Mouse (Mus musculus): ENCODE results near the gene F830045P16Rik. TPM values are rescaled to one million over a fixed set of nuclear protein-coding genes. Genes with fewer than 3 reads are reported as not detected.

The F830045P16Rik gene
- polyA plus RNA-seq, 1 experiment from 2014 or later, result not detected

DNA sequence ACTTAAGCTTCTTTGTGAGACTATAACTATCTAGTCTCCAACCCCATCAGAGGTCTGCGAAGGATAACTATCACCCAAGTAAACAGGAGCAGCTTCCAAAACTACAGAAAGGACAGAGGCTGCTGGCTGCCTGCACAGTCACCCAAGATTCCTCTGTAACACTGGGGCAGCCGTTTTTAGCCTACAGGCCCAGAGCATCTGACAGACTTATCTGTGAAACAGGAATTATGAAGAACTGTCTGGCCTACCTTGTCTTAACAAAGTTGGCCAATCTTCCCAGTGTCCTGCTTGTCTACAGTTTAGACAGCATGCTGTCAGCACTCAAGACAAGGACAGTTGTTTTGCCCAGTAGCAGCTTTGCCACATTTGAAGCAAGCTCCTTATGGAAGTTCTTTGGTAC is 4.5 kb downstream of the F830045P16Rik start:
- Histone ChIP-seq H3K4me2 (ENCODE audit: low read length) (no peak overlapping the region), H3K27me3 (ENCODE audit: control insufficient read depth, insufficient read depth, low read length) (no peaks in the 10 kb centered on the region), H3K9ac (ENCODE audit: low read length) (no peak overlapping the region), H3K9me3 (ENCODE audit: control insufficient read depth, low read length) (no peaks in the 10 kb centered on the region), H3K27ac (replicated peaks in 1 of 2; ENCODE audit: control insufficient read depth in 1 of 2, insufficient read depth in 1 of 2, low read depth in 2 of 2, low read length in 2 of 2) (no peak overlapping the region), H3K4me3 (ENCODE audit: control insufficient read depth in 1 of 2, insufficient read depth in 1 of 2, low read depth in 1 of 2, low read length in 2 of 2) (no peak overlapping the region), H3K36me3 (ENCODE audit: control insufficient read depth, insufficient read depth, low read length) (no peaks in the 10 kb centered on the region), H3K4me1 (ENCODE audit: control insufficient read depth in 2 of 2, insufficient read depth in 2 of 2, low read length in 2 of 2) (peaks cover 11 to 13% of the 10 kb centered on the region in 2 experiments)
- 36% methylated on average over 2 of the region's 2 CpGs for WGBS
- no peak for ATAC-seq (ENCODE audit: insufficient number of reproducible peaks, insufficient read depth, low FRiP score, low read depth)

DNA sequence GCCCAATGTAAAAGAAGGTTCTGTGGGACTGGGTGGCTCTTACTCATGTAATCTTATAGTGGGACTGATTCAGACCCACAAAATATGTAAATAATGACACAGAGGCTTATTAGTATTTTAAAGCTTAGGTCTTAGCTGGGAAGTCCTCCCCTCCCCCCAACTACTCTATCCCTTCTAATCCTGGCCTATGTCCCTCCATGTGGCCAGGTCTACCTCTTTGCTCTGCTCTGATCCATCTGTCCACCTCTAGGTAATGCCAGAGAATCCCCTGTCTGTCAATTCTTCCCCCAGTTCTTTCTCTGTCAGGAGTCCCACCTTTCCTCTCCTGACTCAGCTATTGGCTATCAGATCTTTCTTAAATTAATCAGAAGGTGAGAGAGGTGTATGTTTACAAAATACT is 5.3 kb downstream of the F830045P16Rik start:
- Histone ChIP-seq H3K9me3 (ENCODE audit: control insufficient read depth, low read length) (no peaks in the 10 kb centered on the region), H3K27ac (replicated peaks in 1 of 2; ENCODE audit: control insufficient read depth in 1 of 2, insufficient read depth in 1 of 2, low read depth in 2 of 2, low read length in 2 of 2) (no peak overlapping the region)

DNA sequence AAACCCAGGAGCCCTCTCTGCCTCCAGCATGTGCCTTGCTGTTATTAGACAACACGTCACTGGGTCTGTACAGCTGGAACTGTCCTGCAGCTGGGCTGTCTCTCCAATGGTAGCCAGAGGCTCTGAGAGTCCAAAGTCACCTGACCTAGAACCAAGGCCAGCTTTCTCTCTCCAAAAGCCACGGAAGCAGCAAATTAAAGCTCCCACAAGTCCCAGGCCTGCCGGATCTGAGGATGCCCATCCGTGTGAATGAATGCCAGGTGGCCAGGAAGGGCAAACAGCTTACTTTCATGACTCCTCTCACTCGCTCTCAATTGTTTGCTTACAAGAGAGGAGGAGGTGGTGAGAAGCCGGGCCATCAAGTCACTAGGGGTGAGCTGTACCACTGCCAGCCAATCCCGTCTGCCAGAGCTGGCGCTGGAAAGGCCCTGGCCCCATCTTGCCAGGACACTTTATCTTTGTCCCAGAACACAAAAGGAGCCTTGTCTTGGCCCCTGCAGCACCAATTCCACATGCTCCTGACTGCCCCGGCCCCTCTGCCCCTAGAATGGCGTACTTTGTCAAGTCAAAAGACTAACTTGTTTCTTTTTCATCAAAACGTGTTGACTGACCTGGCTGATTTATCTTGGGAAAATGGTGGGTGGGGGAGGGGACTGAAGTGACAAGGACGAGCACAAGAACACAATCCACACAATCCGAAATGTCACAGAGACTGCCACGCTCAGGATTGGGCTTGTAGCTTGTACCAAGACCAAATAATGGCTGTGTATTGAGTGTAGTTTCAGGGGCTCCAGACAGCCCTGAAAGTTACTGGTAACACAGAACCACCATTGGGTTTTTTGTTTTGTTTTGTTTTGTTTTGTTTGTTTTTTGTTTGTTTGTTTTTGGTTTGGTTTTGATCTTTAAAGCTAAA is 6.8 kb downstream of the F830045P16Rik start:
- Histone ChIP-seq H3K27ac (replicated peaks in 1 of 2; ENCODE audit: control insufficient read depth in 1 of 2, insufficient read depth in 1 of 2, low read depth in 2 of 2, low read length in 2 of 2) (no peak overlapping the region), H3K9ac (ENCODE audit: low read length) (no peak overlapping the region), H3K4me2 (ENCODE audit: low read length) (peak overlapping the region; percentile 14), H3K4me3 (ENCODE audit: control insufficient read depth in 1 of 2, insufficient read depth in 1 of 2, low read depth in 1 of 2, low read length in 2 of 2) (no peak overlapping the region), H3K9me3 (ENCODE audit: control insufficient read depth, low read length) (no peaks in the 10 kb centered on the region), H3K27me3 (ENCODE audit: control insufficient read depth, insufficient read depth, low read length) (no peaks in the 10 kb centered on the region), H3K4me1 (ENCODE audit: control insufficient read depth in 2 of 2, insufficient read depth in 2 of 2, low read length in 2 of 2) (peaks cover 7 to 13% of the 10 kb centered on the region in 2 experiments), H3K36me3 (ENCODE audit: control insufficient read depth, insufficient read depth, low read length) (no peaks in the 10 kb centered on the region)
- 40% methylated on average over 14 of the region's 14 CpGs for WGBS
- no peak for ATAC-seq (ENCODE audit: insufficient number of reproducible peaks, insufficient read depth, low FRiP score, low read depth)

More for the DNA sequence above, 5.3 kb downstream of the F830045P16Rik start:
- Histone ChIP-seq H3K36me3 (ENCODE audit: control insufficient read depth, insufficient read depth, low read length) (no peaks in the 10 kb centered on the region), H3K4me3 (ENCODE audit: control insufficient read depth in 1 of 2, insufficient read depth in 1 of 2, low read depth in 1 of 2, low read length in 2 of 2) (no peak overlapping the region), H3K4me2 (ENCODE audit: low read length) (no peak overlapping the region), H3K4me1 (ENCODE audit: control insufficient read depth in 2 of 2, insufficient read depth in 2 of 2, low read length in 2 of 2) (peaks cover 11 to 13% of the 10 kb centered on the region in 2 experiments), H3K9ac (ENCODE audit: low read length) (no peak overlapping the region), H3K27me3 (ENCODE audit: control insufficient read depth, insufficient read depth, low read length) (no peaks in the 10 kb centered on the region)
- no peak for ATAC-seq (ENCODE audit: insufficient number of reproducible peaks, insufficient read depth, low FRiP score, low read depth)

DNA sequence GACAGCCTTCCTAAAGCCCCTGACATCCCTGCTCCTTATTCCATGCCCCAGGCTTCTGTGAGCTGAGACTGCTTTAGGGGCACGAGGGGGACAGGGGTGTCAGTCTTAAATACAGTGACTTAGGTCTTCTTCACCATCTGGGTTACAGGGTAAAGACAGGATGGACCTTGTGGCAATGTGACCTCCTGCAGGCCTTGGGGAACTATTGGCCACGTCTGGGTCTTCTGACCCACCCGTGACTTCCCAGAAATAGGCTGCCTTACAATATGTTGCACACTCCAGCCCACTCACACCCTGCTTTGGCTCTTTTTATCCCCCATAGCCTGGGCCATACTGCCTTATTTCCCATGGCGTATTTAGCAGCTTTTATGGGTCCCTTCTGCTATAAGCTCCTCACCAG is 8.5 kb downstream of the F830045P16Rik start:
- Histone ChIP-seq H3K36me3 (ENCODE audit: control insufficient read depth, insufficient read depth, low read length) (no peaks in the 10 kb centered on the region), H3K4me2 (ENCODE audit: low read length) (no peak overlapping the region), H3K4me3 (ENCODE audit: control insufficient read depth in 1 of 2, insufficient read depth in 1 of 2, low read depth in 1 of 2, low read length in 2 of 2) (no peak overlapping the region), H3K27me3 (ENCODE audit: control insufficient read depth, insufficient read depth, low read length) (no peaks in the 10 kb centered on the region), H3K4me1 (ENCODE audit: control insufficient read depth in 2 of 2, insufficient read depth in 2 of 2, low read length in 2 of 2) (peaks cover 7 to 13% of the 10 kb centered on the region in 2 experiments), H3K9me3 (ENCODE audit: control insufficient read depth, low read length) (no peaks in the 10 kb centered on the region), H3K9ac (ENCODE audit: low read length) (no peak overlapping the region), H3K27ac (replicated peaks in 1 of 2; ENCODE audit: control insufficient read depth in 1 of 2, insufficient read depth in 1 of 2, low read depth in 2 of 2, low read length in 2 of 2) (no peak overlapping the region)
- WGBS, result 83% methylated on average over 4 of the region's 4 CpGs
- ATAC-seq (ENCODE audit: insufficient number of reproducible peaks, insufficient read depth, low FRiP score, low read depth), result no peak

DNA sequence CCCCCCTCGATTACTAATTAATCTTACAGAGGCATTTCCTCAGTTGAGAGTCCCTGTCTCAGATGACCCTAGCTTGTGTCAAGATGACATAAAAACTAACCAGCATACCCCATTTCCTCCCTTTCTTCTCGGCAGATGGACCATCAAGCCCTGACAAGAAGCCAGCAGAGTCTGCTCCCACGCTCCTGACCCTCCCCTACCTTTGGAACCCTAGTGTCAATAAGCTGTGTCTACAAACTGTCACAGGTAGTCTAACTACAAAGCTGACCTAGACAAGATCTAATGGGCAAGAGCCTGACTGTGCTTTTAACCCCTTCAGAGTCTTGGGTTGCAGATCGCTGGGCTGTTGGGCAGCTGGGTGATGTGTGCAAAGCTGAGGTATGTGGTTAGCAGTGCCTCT is 10.1 kb downstream of the F830045P16Rik start:
- no peak overlapping the region for H3K9ac ChIP-seq (ENCODE audit: low read length)
- no peak for ATAC-seq (ENCODE audit: insufficient number of reproducible peaks, insufficient read depth, low FRiP score, low read depth)
- H3K36me3 ChIP-seq (ENCODE audit: control insufficient read depth, insufficient read depth, low read length), result no peaks in the 10 kb centered on the region
- H3K4me2 ChIP-seq (ENCODE audit: low read length), result no peak overlapping the region
- no peak overlapping the region for H3K27ac ChIP-seq (replicated peaks in 1 of 2; ENCODE audit: control insufficient read depth in 1 of 2, insufficient read depth in 1 of 2, low read depth in 2 of 2, low read length in 2 of 2)
- peaks cover 7 to 9% of the 10 kb centered on the region in 2 experiments for H3K4me1 ChIP-seq (ENCODE audit: control insufficient read depth in 2 of 2, insufficient read depth in 2 of 2, low read length in 2 of 2)
- H3K27me3 ChIP-seq (ENCODE audit: control insufficient read depth, insufficient read depth, low read length), result no peaks in the 10 kb centered on the region
- no peaks in the 10 kb centered on the region for H3K9me3 ChIP-seq (ENCODE audit: control insufficient read depth, low read length)
- WGBS, result 73% methylated on average over 4 of the region's 4 CpGs
- H3K4me3 ChIP-seq (ENCODE audit: control insufficient read depth in 1 of 2, insufficient read depth in 1 of 2, low read depth in 1 of 2, low read length in 2 of 2), result no peak overlapping the region

DNA sequence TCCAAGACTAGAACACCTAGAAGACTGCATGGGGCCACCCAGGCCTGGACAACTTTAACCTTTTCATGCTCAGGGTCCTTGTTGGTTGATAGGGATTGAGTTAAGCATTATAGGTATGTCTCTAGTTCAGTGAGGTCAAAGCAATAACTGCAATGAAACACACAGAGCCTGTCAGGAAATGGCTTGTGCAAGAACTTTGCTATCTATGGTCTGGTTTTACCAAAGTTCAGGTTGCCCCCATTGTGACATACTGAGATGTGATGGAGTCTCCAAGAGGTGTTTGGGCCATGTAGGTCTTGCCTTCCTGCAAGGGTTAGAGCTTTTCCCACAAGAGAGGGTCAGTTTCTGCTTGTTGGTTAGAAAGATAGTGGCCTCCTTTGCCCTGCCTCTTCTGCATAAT is 10.8 kb downstream of the F830045P16Rik start:
- H3K4me1 ChIP-seq (ENCODE audit: control insufficient read depth in 2 of 2, insufficient read depth in 2 of 2, low read length in 2 of 2), result peaks cover 7 to 9% of the 10 kb centered on the region in 2 experiments
- ATAC-seq (ENCODE audit: insufficient number of reproducible peaks, insufficient read depth, low FRiP score, low read depth), result no peak

DNA sequence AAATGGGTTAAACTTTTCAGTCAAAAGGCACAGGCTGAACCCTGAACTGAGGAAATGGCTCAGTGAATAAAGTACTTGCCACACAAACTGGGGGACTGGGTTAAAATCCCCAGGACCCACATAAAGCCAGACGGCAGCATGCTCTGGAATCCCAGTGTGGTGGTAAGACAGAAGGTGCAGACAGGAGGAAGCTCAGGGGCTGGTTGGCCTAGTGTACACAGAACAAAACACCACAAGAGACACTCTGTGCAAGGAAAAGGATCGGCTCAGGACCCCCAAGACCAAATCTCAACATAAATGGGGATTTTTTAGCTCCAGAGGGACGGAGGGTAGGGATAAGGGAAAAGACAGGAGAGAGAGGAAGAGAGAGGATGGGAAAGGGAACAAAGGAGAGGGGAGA is 17.9 kb downstream of the F830045P16Rik start:
- Histone ChIP-seq H3K27ac (replicated peaks in 1 of 2; ENCODE audit: control insufficient read depth in 1 of 2, insufficient read depth in 1 of 2, low read depth in 2 of 2, low read length in 2 of 2) (no peak overlapping the region), H3K9ac (ENCODE audit: low read length) (no peak overlapping the region), H3K9me3 (ENCODE audit: control insufficient read depth, low read length) (no peaks in the 10 kb centered on the region), H3K36me3 (ENCODE audit: control insufficient read depth, insufficient read depth, low read length) (no peaks in the 10 kb centered on the region), H3K4me3 (ENCODE audit: control insufficient read depth in 1 of 2, insufficient read depth in 1 of 2, low read depth in 1 of 2, low read length in 2 of 2) (no peak overlapping the region), H3K4me2 (ENCODE audit: low read length) (no peak overlapping the region), H3K4me1 (ENCODE audit: control insufficient read depth in 2 of 2, insufficient read depth in 2 of 2, low read length in 2 of 2) (peaks cover 13 to 15% of the 10 kb centered on the region in 2 experiments), H3K27me3 (ENCODE audit: control insufficient read depth, insufficient read depth, low read length) (no peaks in the 10 kb centered on the region)
- 68% methylated on average over 3 of the region's 3 CpGs for WGBS
- no peak for ATAC-seq (ENCODE audit: insufficient number of reproducible peaks, insufficient read depth, low FRiP score, low read depth)

More for the DNA sequence above, 10.8 kb downstream of the F830045P16Rik start:
- Histone ChIP-seq H3K4me3 (ENCODE audit: control insufficient read depth in 1 of 2, insufficient read depth in 1 of 2, low read depth in 1 of 2, low read length in 2 of 2) (no peak overlapping the region), H3K27me3 (ENCODE audit: control insufficient read depth, insufficient read depth, low read length) (no peaks in the 10 kb centered on the region), H3K27ac (replicated peaks in 1 of 2; ENCODE audit: control insufficient read depth in 1 of 2, insufficient read depth in 1 of 2, low read depth in 2 of 2, low read length in 2 of 2) (no peak overlapping the region), H3K9me3 (ENCODE audit: control insufficient read depth, low read length) (no peaks in the 10 kb centered on the region), H3K36me3 (ENCODE audit: control insufficient read depth, insufficient read depth, low read length) (no peaks in the 10 kb centered on the region), H3K4me2 (ENCODE audit: low read length) (no peak overlapping the region), H3K9ac (ENCODE audit: low read length) (no peak overlapping the region)
